Mouse (Mus musculus): ENCODE results near the gene Gpr132. TPM values are rescaled to one million over a fixed set of nuclear protein-coding genes. Genes with fewer than 3 reads are reported as not detected.

Gene Gpr132
- polyA plus RNA-seq, 1 experiment from 2014 or later = 0.38 TPM

GRCm38 (mm10) chr12:112860765-112861164 lies 7.3 kb downstream of the Gpr132 start:
- Histone ChIP-seq H3K36me3 (ENCODE audit: control insufficient read depth, insufficient read depth) (no peaks in the 10 kb centered on the region), H3K27ac (ENCODE audit: low read length) (no peak overlapping the region), H3K9me3 (replicated peaks; ENCODE audit: control insufficient read depth, low read length) (no peaks in the 10 kb centered on the region), H3K4me3 (ENCODE audit: low read depth, low read length) (no peak overlapping the region; the same call in 1 of the 2 replicates), H3K9ac (ENCODE audit: low read depth, low read length) (no peak overlapping the region), H3K4me1 (ENCODE audit: control insufficient read depth, low read depth, low read length) (no peaks in the 10 kb centered on the region; the same call in 1 of the 2 replicates), H3K27me3 (ENCODE audit: control insufficient read depth, insufficient read depth, low read depth, low read length) (no peaks in the 10 kb centered on the region), H3K4me2 (ENCODE audit: low read depth, low read length) (no peak overlapping the region)
- ATAC-seq (ENCODE audit: low read depth) = no peak
- WGBS (ENCODE audit: insufficient replicate concordance) = 39% methylated on average over 7 of the region's 7 CpGs

- 19% methylated on average over 8 of the region's 8 CpGs for WGBS (ENCODE audit: insufficient replicate concordance)
- Histone ChIP-seq H3K4me3 (ENCODE audit: low read depth, low read length) (no peak overlapping the region), H3K9ac (ENCODE audit: low read depth, low read length) (no peak overlapping the region), H3K27me3 (ENCODE audit: control insufficient read depth, insufficient read depth, low read depth, low read length) (no peaks in the 10 kb centered on the region), H3K27ac (ENCODE audit: low read length) (no peak overlapping the region), H3K36me3 (ENCODE audit: control insufficient read depth, insufficient read depth) (no peaks in the 10 kb centered on the region), H3K4me2 (ENCODE audit: low read depth, low read length) (no peak overlapping the region), H3K4me1 (ENCODE audit: control insufficient read depth, low read depth, low read length) (no peaks in the 10 kb centered on the region; the same call in 1 of the 2 replicates), H3K9me3 (replicated peaks; ENCODE audit: control insufficient read depth, low read length) (no peaks in the 10 kb centered on the region)
- no peak for ATAC-seq (ENCODE audit: low read depth)
Measured at GRCm38 (mm10) chr12:112859930-112860329, 8.1 kb downstream of the Gpr132 start.

GRCm38 (mm10) chr12:112858581-112859336 lies 9.3 kb downstream of the Gpr132 start:
- Histone ChIP-seq H3K4me1 (ENCODE audit: control insufficient read depth, low read depth, low read length) (no peaks in the 10 kb centered on the region; the same call in 1 of the 2 replicates), H3K36me3 (ENCODE audit: control insufficient read depth, insufficient read depth) (no peaks in the 10 kb centered on the region), H3K9me3 (replicated peaks; ENCODE audit: control insufficient read depth, low read length) (no peaks in the 10 kb centered on the region), H3K4me3 (ENCODE audit: low read depth, low read length) (no peak overlapping the region), H3K4me2 (ENCODE audit: low read depth, low read length) (no peak overlapping the region), H3K27me3 (ENCODE audit: control insufficient read depth, insufficient read depth, low read depth, low read length) (no peaks in the 10 kb centered on the region), H3K27ac (ENCODE audit: low read length) (no peak overlapping the region), H3K9ac (ENCODE audit: low read depth, low read length) (no peak overlapping the region)
- 64% methylated on average over 9 of the region's 9 CpGs for WGBS (ENCODE audit: insufficient replicate concordance)
- ATAC-seq (ENCODE audit: low read depth) = no peak

- no peak overlapping the region for H3K4me3 ChIP-seq (ENCODE audit: low read depth, low read length)
- H3K9ac ChIP-seq (ENCODE audit: low read depth, low read length) = no peak overlapping the region
- H3K4me1 ChIP-seq (ENCODE audit: control insufficient read depth, low read depth, low read length) = no peaks in the 10 kb centered on the region; the same call in 1 of the 2 replicates
- WGBS (ENCODE audit: insufficient replicate concordance) = 51% methylated on average over 9 of the region's 9 CpGs
- no peaks in the 10 kb centered on the region for H3K9me3 ChIP-seq (replicated peaks; ENCODE audit: control insufficient read depth, low read length)
- H3K27ac ChIP-seq (ENCODE audit: low read length) = no peak overlapping the region
- ATAC-seq (ENCODE audit: low read depth) = no peak
- H3K4me2 ChIP-seq (ENCODE audit: low read depth, low read length) = no peak overlapping the region
- no peaks in the 10 kb centered on the region for H3K27me3 ChIP-seq (ENCODE audit: control insufficient read depth, insufficient read depth, low read depth, low read length)
- no peaks in the 10 kb centered on the region for H3K36me3 ChIP-seq (ENCODE audit: control insufficient read depth, insufficient read depth)
Measured at GRCm38 (mm10) chr12:112857021-112857925, 10.8 kb downstream of the Gpr132 start.

GRCm38 (mm10) chr12:112856338-112856737 lies 11.7 kb downstream of the Gpr132 start:
- WGBS (ENCODE audit: insufficient replicate concordance) = 62% methylated on average over 3 of the region's 3 CpGs
- no peaks in the 10 kb centered on the region; the same call in 1 of the 2 replicates for H3K4me1 ChIP-seq (ENCODE audit: control insufficient read depth, low read depth, low read length)
- H3K4me2 ChIP-seq (ENCODE audit: low read depth, low read length) = no peak overlapping the region
- H3K27ac ChIP-seq (ENCODE audit: low read length) = no peak overlapping the region
- H3K4me3 ChIP-seq (ENCODE audit: low read depth, low read length) = no peak overlapping the region
- H3K36me3 ChIP-seq (ENCODE audit: control insufficient read depth, insufficient read depth) = no peaks in the 10 kb centered on the region
- H3K9ac ChIP-seq (ENCODE audit: low read depth, low read length) = no peak overlapping the region
- no peaks in the 10 kb centered on the region for H3K9me3 ChIP-seq (replicated peaks; ENCODE audit: control insufficient read depth, low read length)
- ATAC-seq (ENCODE audit: low read depth) = no peak
- no peaks in the 10 kb centered on the region for H3K27me3 ChIP-seq (ENCODE audit: control insufficient read depth, insufficient read depth, low read depth, low read length)

- H3K27me3 ChIP-seq (ENCODE audit: control insufficient read depth, insufficient read depth, low read depth, low read length) = no peaks in the 10 kb centered on the region
- H3K9me3 ChIP-seq (replicated peaks; ENCODE audit: control insufficient read depth, low read length) = no peaks in the 10 kb centered on the region
- no peak overlapping the region for H3K4me2 ChIP-seq (ENCODE audit: low read depth, low read length)
- no peak for ATAC-seq (ENCODE audit: low read depth)
- H3K4me1 ChIP-seq (ENCODE audit: control insufficient read depth, low read depth, low read length) = no peaks in the 10 kb centered on the region
- WGBS (ENCODE audit: insufficient replicate concordance) = 47% methylated on average over 7 of the region's 7 CpGs
- H3K4me3 ChIP-seq (ENCODE audit: low read depth, low read length) = no peak overlapping the region
- H3K9ac ChIP-seq (ENCODE audit: low read depth, low read length) = no peak overlapping the region
- no peak overlapping the region for H3K27ac ChIP-seq (ENCODE audit: low read length)
- no peaks in the 10 kb centered on the region for H3K36me3 ChIP-seq (ENCODE audit: control insufficient read depth, insufficient read depth)
Measured at GRCm38 (mm10) chr12:112854610-112855333, 13.3 kb downstream of the Gpr132 start.

GRCm38 (mm10) chr12:112853050-112853729 lies 14.8 kb downstream of the Gpr132 start:
- 61% methylated on average over 11 of the region's 11 CpGs for WGBS (ENCODE audit: insufficient replicate concordance)
- Histone ChIP-seq H3K27ac (ENCODE audit: low read length) (no peak overlapping the region), H3K36me3 (ENCODE audit: control insufficient read depth, insufficient read depth) (no peaks in the 10 kb centered on the region), H3K9me3 (replicated peaks; ENCODE audit: control insufficient read depth, low read length) (no peaks in the 10 kb centered on the region), H3K4me2 (ENCODE audit: low read depth, low read length) (no peak overlapping the region), H3K9ac (ENCODE audit: low read depth, low read length) (no peak overlapping the region), H3K27me3 (ENCODE audit: control insufficient read depth, insufficient read depth, low read depth, low read length) (no peaks in the 10 kb centered on the region), H3K4me1 (ENCODE audit: control insufficient read depth, low read depth, low read length) (no peaks in the 10 kb centered on the region), H3K4me3 (ENCODE audit: low read depth, low read length) (no peak overlapping the region)
- no peak for ATAC-seq (ENCODE audit: low read depth)

GRCm38 (mm10) chr12:112851116-112851515 lies 16.9 kb downstream of the Gpr132 start:
- Histone ChIP-seq H3K9ac (ENCODE audit: low read depth, low read length) (no peak overlapping the region), H3K4me1 (ENCODE audit: control insufficient read depth, low read depth, low read length) (no peaks in the 10 kb centered on the region), H3K36me3 (ENCODE audit: control insufficient read depth, insufficient read depth) (no peaks in the 10 kb centered on the region), H3K27ac (ENCODE audit: low read length) (no peak overlapping the region), H3K4me2 (ENCODE audit: low read depth, low read length) (no peak overlapping the region), H3K4me3 (ENCODE audit: low read depth, low read length) (no peak overlapping the region), H3K9me3 (replicated peaks; ENCODE audit: control insufficient read depth, low read length) (no peaks in the 10 kb centered on the region), H3K27me3 (ENCODE audit: control insufficient read depth, insufficient read depth, low read depth, low read length) (no peaks in the 10 kb centered on the region)
- ATAC-seq (ENCODE audit: low read depth) = no peak
- 53% methylated on average over 8 of the region's 8 CpGs for WGBS (ENCODE audit: insufficient replicate concordance)

Measured in liver, embryonic 16.5 days (tissue).